Mouse (Mus musculus): ENCODE results near the gene Bpgm. TPM values are rescaled to one million over a fixed set of nuclear protein-coding genes. Genes with fewer than 3 reads are reported as not detected.

Bpgm gene
- total and polyA plus RNA-seq, 2 experiments from 2014 or later, result 51.4 to 80.6 TPM

GRCm38 (mm10) chr6:34552489-34553157, 76.6 kb downstream of the Bpgm start:
- DNase-seq (ENCODE audit: low spot score) (no peak), ATAC-seq (ENCODE audit: low FRiP score) (no peak)
- whole genome bisulfite sequencing, result 93% methylated on average over 4 of the region's 4 CpGs
- Histone ChIP-seq H3K4me3 (ENCODE audit: low read depth, low read length) (no peak overlapping the region), H3K4me2 (ENCODE audit: low read depth, low read length, poor library complexity, severe bottlenecking) (no peak overlapping the region), H3K9me3 (ENCODE audit: low read length) (no peaks in the 10 kb centered on the region), H3K27me3 (ENCODE audit: insufficient read depth, low read length) (no peaks in the 10 kb centered on the region), H3K27ac (ENCODE audit: low read depth, low read length) (no peak overlapping the region), H3K4me1 (ENCODE audit: insufficient read depth, low read length) (no peaks in the 10 kb centered on the region), H3K9ac (replicated peaks; ENCODE audit: low read length, poor library complexity, severe bottlenecking) (no peak overlapping the region), H3K36me3 (ENCODE audit: insufficient read depth, low read length) (no peaks in the 10 kb centered on the region)
- TF ChIP-seq CTCF (IDR thresholded peaks at IDR 0.05), result no peak

GRCm38 (mm10) chr6:34554291-34554997, 78.4 kb downstream of the Bpgm start:
- H3K27ac ChIP-seq (ENCODE audit: low read depth, low read length), result no peak overlapping the region
- no peak overlapping the region for H3K4me3 ChIP-seq (ENCODE audit: low read depth, low read length)
- no peak overlapping the region for H3K4me2 ChIP-seq (ENCODE audit: low read depth, low read length, poor library complexity, severe bottlenecking)
- TF ChIP-seq CTCF (IDR thresholded peaks at IDR 0.05), result no peak
- 76% methylated on average over 9 of the region's 9 CpGs for WGBS
- H3K9me3 ChIP-seq (ENCODE audit: low read length), result no peaks in the 10 kb centered on the region
- DNase-seq (ENCODE audit: low spot score), result no peak
- no peak for ATAC-seq (ENCODE audit: low FRiP score)
- no peak overlapping the region for H3K9ac ChIP-seq (replicated peaks; ENCODE audit: low read length, poor library complexity, severe bottlenecking)
- H3K27me3 ChIP-seq (ENCODE audit: insufficient read depth, low read length), result no peaks in the 10 kb centered on the region
- H3K4me1 ChIP-seq (ENCODE audit: insufficient read depth, low read length), result no peaks in the 10 kb centered on the region
- H3K36me3 ChIP-seq (ENCODE audit: insufficient read depth, low read length), result no peaks in the 10 kb centered on the region

Other genes with a start within 250 kb of the Bpgm start
- gene Akr1b3, start 158.7 kb upstream of the Bpgm start, total RNA-seq (2014; rRNA removed), result 65.2 and 79.8 TPM in 2 replicates
- 102 and 105 TPM in 2 replicates for gene Akr1b3, start 158.7 kb upstream of the Bpgm start, polyA plus RNA-seq (2015; fragmentation: Nextera tagmentation; extraction: Ambion mirVana)
- 0.38 and 1.4 TPM in 2 replicates for gene Akr1b8, start 122.1 kb upstream of the Bpgm start, total RNA-seq (2014; rRNA removed)
- gene Akr1b8, start 122.1 kb upstream of the Bpgm start, polyA plus RNA-seq (2015; fragmentation: Nextera tagmentation; extraction: Ambion mirVana), result 2.0 and 2.2 TPM in 2 replicates
- 9.5 and 13.8 TPM in 2 replicates for gene Akr1b10, start 92.0 kb upstream of the Bpgm start, total RNA-seq (2014; rRNA removed)
- gene Akr1b10, start 92.0 kb upstream of the Bpgm start, polyA plus RNA-seq (2015; fragmentation: Nextera tagmentation; extraction: Ambion mirVana), result 15.0 and 15.4 TPM in 2 replicates
- gene Akr1b7, start 63.9 kb upstream of the Bpgm start, total RNA-seq (2014; rRNA removed), result not detected in 2 replicates
- 0.20 TPM in 1 of 2 replicates, not detected in the other for gene Akr1b7, start 63.9 kb upstream of the Bpgm start, polyA plus RNA-seq (2015; fragmentation: Nextera tagmentation; extraction: Ambion mirVana)
- 20.5 and 20.7 TPM in 2 replicates for gene Cald1, start 122.3 kb downstream of the Bpgm start, total RNA-seq (2014; rRNA removed)
- 37.4 and 40.5 TPM in 2 replicates for gene Cald1, start 122.3 kb downstream of the Bpgm start, polyA plus RNA-seq (2015; fragmentation: Nextera tagmentation; extraction: Ambion mirVana)